23 mouse cellular contexts compared by ENCODE assay signal in the genomic region with DNA sequence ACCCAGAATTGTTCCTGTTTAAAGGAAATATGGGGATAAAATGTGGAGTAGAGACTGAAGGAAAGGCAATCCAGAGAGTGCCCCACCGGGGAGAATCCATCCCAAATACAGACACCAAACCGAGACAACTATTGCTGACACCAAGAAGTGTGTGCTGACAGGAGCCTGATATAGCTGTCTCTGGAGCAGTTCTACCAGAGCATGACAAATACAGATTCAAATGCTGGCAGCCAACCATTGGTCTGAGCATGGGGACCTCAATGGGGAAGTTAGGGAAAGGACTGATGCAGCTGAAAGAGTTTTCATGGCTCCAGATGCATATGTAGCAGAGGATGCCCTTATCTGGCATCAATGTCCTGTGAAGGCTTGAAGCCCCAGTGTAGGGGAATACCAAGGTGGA.
DNase-seq lines count a peak whose midpoint lies in the region; ATAC-seq and TF ChIP-seq lines count a peak whose summit lies in the region.
"Had no signal": no experiment of that assay in that cellular context is flagged by ENCODE, and none has a peak within 500 bp of the region (broad histone marks: within the 10 kb centered on the region; RNA-seq: fewer than 3 reads in every experiment).

No protein-coding gene starts in this region.

- WGBS in heart, embryonic 12.5 days, result 26% methylated on average over 2 of the region's 2 CpGs
- WGBS in heart, embryonic 16.5 days, result 28% methylated on average over 2 of the region's 2 CpGs

- no peaks in the 10 kb centered on the region for H3K4me1 ChIP-seq in CH12.LX (ENCODE audit: control insufficient read depth in 1 of 2, insufficient read depth in 2 of 2)
- peaks cover 12 to 14% of the 10 kb centered on the region in 2 experiments for H3K4me1 ChIP-seq in MEL (ENCODE audit: control insufficient read depth in 1 of 2, insufficient read depth in 2 of 2, low read length in 2 of 2)
- H3K4me1 ChIP-seq in heart, embryonic 12.5 days (replicated peaks), result peaks cover 11% of the 10 kb centered on the region
- peaks cover 10% of the 10 kb centered on the region for H3K4me1 ChIP-seq in heart, embryonic 16.5 days (ENCODE audit: control insufficient read depth, insufficient read depth, low read length)
- H3K4me1 ChIP-seq: forebrain, embryonic 13.5 days; hindbrain, embryonic 12.5 days had no signal

- H3K4me3 ChIP-seq in CH12.LX (replicated peaks in 1 of 3; ENCODE audit: low read depth in 2 of 3, low read length in 2 of 3, poor library complexity in 1 of 3) (no peak overlapping the region), MEL (ENCODE audit: control insufficient read depth in 1 of 2, insufficient read depth in 1 of 2, low read depth in 2 of 2, low read length in 2 of 2) (no peak overlapping the region)
- H3K4me3 ChIP-seq in heart, embryonic 12.5 days, result no peak overlapping the region
- no peak overlapping the region for H3K4me3 ChIP-seq in heart, embryonic 16.5 days (ENCODE audit: low read length)
- H3K4me3 ChIP-seq: embryonic facial prominence, embryonic 13.5 days; forebrain, embryonic 13.5 days; hindbrain, embryonic 12.5 days had no signal

- H3K27ac ChIP-seq in CH12.LX (ENCODE audit: insufficient read depth, low read depth) (no peak overlapping the region), MEL (ENCODE audit: control insufficient read depth, low read depth, low read length) (no peak overlapping the region)
- H3K27ac ChIP-seq in heart, embryonic 12.5 days (ENCODE audit: poor library complexity, severe bottlenecking), result no peak overlapping the region
- no peak overlapping the region for H3K27ac ChIP-seq in heart, embryonic 16.5 days (ENCODE audit: low read length)
- H3K27ac ChIP-seq: embryonic facial prominence, embryonic 13.5 days; forebrain, embryonic 13.5 days; hindbrain, embryonic 12.5 days had no signal

- H3K36me3 ChIP-seq in CH12.LX (replicated peaks in 1 of 2; ENCODE audit: control insufficient read depth in 1 of 2, insufficient read depth in 1 of 2, low read length in 1 of 2) (no peaks in the 10 kb centered on the region), MEL (ENCODE audit: control insufficient read depth in 1 of 2, insufficient read depth in 2 of 2, low read length in 2 of 2) (peaks cover 0 to 17% of the 10 kb centered on the region in 2 experiments; a peak in 2 of 4 replicates)
- H3K36me3 ChIP-seq in heart, embryonic 12.5 days, result no peaks in the 10 kb centered on the region
- no peaks in the 10 kb centered on the region for H3K36me3 ChIP-seq in heart, embryonic 16.5 days (ENCODE audit: control insufficient read depth, insufficient read depth)
- H3K36me3 ChIP-seq: embryonic facial prominence, embryonic 13.5 days; hindbrain, embryonic 12.5 days had no signal

- H3K4me2 ChIP-seq in CH12.LX (ENCODE audit: insufficient read depth, low read depth, poor library complexity, severe bottlenecking), result no peak overlapping the region
- H3K4me2 ChIP-seq in heart, embryonic 12.5 days, result no peak overlapping the region
- no peak overlapping the region for H3K4me2 ChIP-seq in heart, embryonic 16.5 days (ENCODE audit: low read depth, low read length)
- H3K4me2 ChIP-seq: embryonic facial prominence, embryonic 13.5 days; forebrain, embryonic 13.5 days; hindbrain, embryonic 12.5 days had no signal

- TF ChIP-seq POLR2A in CH12.LX (IDR thresholded peaks at IDR 0.05; ENCODE audit: low read depth, low read length) (no peak), MEL (IDR thresholded peaks at IDR 0.05; ENCODE audit: control insufficient read depth in 1 of 2, insufficient read depth in 1 of 2, low read depth in 1 of 2, low read length in 2 of 2, poor library complexity in 1 of 2) (no peak)

- H3K9me3 ChIP-seq in CH12.LX (replicated peaks; ENCODE audit: low read length) (no peaks in the 10 kb centered on the region), MEL (replicated peaks; ENCODE audit: insufficient read depth, low read length) (no peaks in the 10 kb centered on the region)
- 0 out of 2 replicates have a peak, but pooled peaks cover 3% of the 10 kb centered on the region for H3K9me3 ChIP-seq in heart, embryonic 12.5 days (replicated peaks)
- no peaks in the 10 kb centered on the region for H3K9me3 ChIP-seq in heart, embryonic 16.5 days (replicated peaks; ENCODE audit: control insufficient read depth, low read length)
- H3K9me3 ChIP-seq: embryonic facial prominence, embryonic 13.5 days; forebrain, embryonic 13.5 days; hindbrain, embryonic 12.5 days had no signal

- H3K79me2 ChIP-seq in CH12.LX (replicated peaks; ENCODE audit: control insufficient read depth, extremely low read depth, insufficient read depth, poor library complexity, severe bottlenecking) (no peaks in the 10 kb centered on the region), MEL (ENCODE audit: control insufficient read depth, insufficient read depth, low read length, poor library complexity) (no peaks in the 10 kb centered on the region)

- intact Hi-C loops in left cerebral cortex, postnatal 10 days (cut with DNase I), result no loop called here

- TF ChIP-seq RAD21 in CH12.LX (IDR thresholded peaks at IDR 0.05; ENCODE audit: low read depth, low read length) (no peak), MEL (IDR thresholded peaks at IDR 0.05; ENCODE audit: low read depth, low read length) (no peak)

- H3K27me3 ChIP-seq in CH12.LX (replicated peaks), result no peaks in the 10 kb centered on the region
- no peaks in the 10 kb centered on the region for H3K27me3 ChIP-seq in MEL (ENCODE audit: control insufficient read depth in 1 of 2, insufficient read depth in 2 of 2, low read length in 2 of 2)
- no peaks in the 10 kb centered on the region for H3K27me3 ChIP-seq in heart, embryonic 12.5 days (replicated peaks)
- no peaks in the 10 kb centered on the region for H3K27me3 ChIP-seq in heart, embryonic 16.5 days (ENCODE audit: control insufficient read depth, insufficient read depth, low read length)
- H3K27me3 ChIP-seq: embryonic facial prominence, embryonic 13.5 days; forebrain, embryonic 13.5 days; hindbrain, embryonic 12.5 days; Patski had no signal

- TF ChIP-seq EP300 in CH12.LX (IDR thresholded peaks at IDR 0.05; ENCODE audit: low read length), result no peak
- no peak for TF ChIP-seq EP300 in MEL (IDR thresholded peaks at IDR 0.05; ENCODE audit: low read depth in 1 of 2, low read length in 2 of 2)

- ATAC-seq in heart, embryonic 12.5 days (ENCODE audit: insufficient number of reproducible peaks, low FRiP score), result peak; percentile 45; the same call in 1 of the 2 replicates
- ATAC-seq in heart, embryonic 16.5 days (replicated peaks; ENCODE audit: extremely low read depth, insufficient read depth, low FRiP score), result peak; percentile 75
- ATAC-seq in megakaryocyte-erythroid progenitor cell, adult 5-6 weeks (replicated peaks; ENCODE audit: low FRiP score, low TSS enrichment, poor library complexity, severe bottlenecking), result no peak
- ATAC-seq: activated CD4-positive, CD25-positive, alpha-beta regulatory T cell, adult 4 months; forebrain, embryonic 13.5 days; forebrain, postnatal 0 days; hindbrain, embryonic 16.5 days; inflammation-experienced regulatory T-cells, adult 6 months; intestine, postnatal 0 days; Patski had no signal

- H3K9ac ChIP-seq in CH12.LX (ENCODE audit: insufficient read depth, low read depth) (no peak overlapping the region), MEL (ENCODE audit: control insufficient read depth, low read depth, low read length, poor library complexity, severe bottlenecking) (no peak overlapping the region)
- no peak overlapping the region for H3K9ac ChIP-seq in heart, embryonic 12.5 days
- no peak overlapping the region for H3K9ac ChIP-seq in heart, embryonic 16.5 days (ENCODE audit: low read length)
- H3K9ac ChIP-seq: embryonic facial prominence, embryonic 13.5 days; forebrain, embryonic 13.5 days; forebrain, postnatal 0 days; hindbrain, embryonic 12.5 days had no signal

- in situ Hi-C loops in CH12.LX (cut with MboI; ENCODE audit: low pct_ligation_motif_present, low pct_unique_long_range_greater_than_20kb, low sequenced_read_pairs), result no loop called here

- dilution Hi-C loops in CH12.LX (cut with MboI; ENCODE audit: extremely low pct_ligation_motif_present, extremely low pct_unique_long_range_greater_than_20kb, low sequenced_read_pairs), result no loop called here

- DNase-seq in CH12.LX (ENCODE audit: extremely low read depth) (peak; percentile 1), MEL (ENCODE audit: low read depth, low spot score) (peak; percentile 54)
- DNase-seq in layer of hippocampus, postnatal 25 days (ENCODE audit: extremely low spot score in 1 of 2, low spot score in 1 of 2), result no peak
- DNase-seq in gastrocnemius, postnatal 4 days (ENCODE audit: low spot score in 2 of 2), result no peak
- DNase-seq in left cerebral cortex, postnatal 10 days (ENCODE audit: extremely low spot score in 1 of 2, low spot score in 2 of 2), result no peak
- DNase-seq: adrenal gland, postnatal 14 days; cerebellum, adult 11-12 months; cerebellum, adult 9-10 months; cerebellum, postnatal 25 days; forebrain, postnatal 0 days; gastrocnemius, postnatal 25 days; kidney, adult 9 months had no signal

- TF ChIP-seq CTCF in CH12.LX (conservative IDR thresholded peaks at IDR 0.05 in 1 of 2, IDR thresholded peaks at IDR 0.05 in 1 of 2; ENCODE audit: low read depth in 2 of 2, low read length in 2 of 2), result no peak
- no peak for TF ChIP-seq CTCF in MEL (IDR thresholded peaks at IDR 0.05 in 2 of 3, conservative IDR thresholded peaks at IDR 0.05 in 1 of 3; ENCODE audit: control insufficient read depth in 1 of 3, insufficient read depth in 1 of 3, low read depth in 2 of 3, low read length in 3 of 3, poor library complexity in 1 of 3, severe bottlenecking in 1 of 3)

TF ChIP-seq in CH12.LX, 34 proteins besides CTCF, POLR2A, EP300 and RAD21 (continues in another document):
- TF ChIP-seq UBTF (IDR thresholded peaks at IDR 0.05; ENCODE audit: low read depth, low read length) (no peak), POLR2AphosphoS2 (IDR thresholded peaks at IDR 0.05; ENCODE audit: low read depth, low read length) (no peak), PAX5 (IDR thresholded peaks at IDR 0.05; ENCODE audit: low read length) (no peak), TBP (conservative IDR thresholded peaks at IDR 0.05; ENCODE audit: low read depth, low read length) (no peak), E2F4 (IDR thresholded peaks at IDR 0.05; ENCODE audit: insufficient replicate concordance, low read depth, low read length) (no peak), IRF4 (IDR thresholded peaks at IDR 0.05; ENCODE audit: low read depth, low read length) (no peak), HCFC1 (IDR thresholded peaks at IDR 0.05; ENCODE audit: low read depth, low read length) (no peak)

TF ChIP-seq in MEL, 35 proteins besides CTCF, POLR2A, EP300 and RAD21:
- TF ChIP-seq MYC (IDR thresholded peaks at IDR 0.05; ENCODE audit: low read depth, low read length) (no peak), RCOR1 (IDR thresholded peaks at IDR 0.05; ENCODE audit: low read depth, low read length) (0 out of 2 replicates have a peak, but pooled peaks have one; percentile 10)

Comparison
In these comparisons a context has a peak if more than half of its experiments do, and no peak if none do; other contexts are left out.
1. DNase-seq: peak in CH12.LX (single experiment) and MEL (single experiment); none in layer of hippocampus, postnatal 25 days (0 of 2), gastrocnemius, postnatal 4 days (0 of 2) and left cerebral cortex, postnatal 10 days (0 of 2).